Mouse (Mus musculus): Measurements from ENCODE around the gene Ms4a4b.
"Not testable (repeated sequence)": the region's sequence is repeated elsewhere in the genome, so short reads cannot be mapped to it uniquely, and the experiment has no call there.

Ms4a4b gene

DNA sequence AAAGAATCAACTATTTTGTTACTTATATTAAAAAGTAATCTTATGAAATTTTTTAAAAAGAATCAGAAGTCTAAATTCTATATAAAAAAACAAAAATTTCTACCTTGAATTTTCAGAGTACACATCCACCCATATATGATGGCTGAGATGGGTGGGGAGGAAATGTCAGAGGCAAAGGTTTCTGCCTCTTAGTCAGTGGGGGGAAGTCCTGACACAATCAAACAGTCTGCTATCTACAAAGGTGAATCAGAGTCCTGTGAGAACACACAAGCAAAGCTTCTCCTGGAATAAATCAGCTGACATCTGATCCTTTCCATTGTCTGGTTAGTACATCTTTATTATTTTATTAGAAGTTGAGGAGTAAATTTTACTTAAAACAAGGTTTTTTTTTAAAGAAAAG, at the start of gene Ms4a4b:
Gene Ms4a4b (plus strand): TSS at position 216 of the 400 bp plus-strand sequence.
- DNase-seq, result no peak

DNA sequence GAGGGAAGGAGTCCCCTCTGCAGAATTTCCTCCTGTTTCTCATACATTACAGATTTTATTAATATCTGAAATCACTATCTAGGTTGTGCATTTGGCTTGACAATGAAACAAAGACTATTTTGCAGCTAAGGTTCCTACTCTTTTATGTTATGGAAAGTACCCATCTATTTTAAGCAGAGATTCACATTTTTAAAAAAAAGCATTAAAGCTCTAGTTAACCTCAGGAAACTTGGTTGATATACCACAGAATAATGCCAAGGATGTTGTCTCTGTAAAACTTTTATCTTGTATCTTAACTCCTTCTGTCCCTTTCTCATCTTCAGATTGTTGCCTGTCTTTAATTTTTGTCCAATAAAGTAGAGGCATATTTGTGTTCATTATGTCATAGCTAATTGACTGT, 47.6 kb upstream of the Ms4a4b start:
- no peak for DNase-seq

DNA sequence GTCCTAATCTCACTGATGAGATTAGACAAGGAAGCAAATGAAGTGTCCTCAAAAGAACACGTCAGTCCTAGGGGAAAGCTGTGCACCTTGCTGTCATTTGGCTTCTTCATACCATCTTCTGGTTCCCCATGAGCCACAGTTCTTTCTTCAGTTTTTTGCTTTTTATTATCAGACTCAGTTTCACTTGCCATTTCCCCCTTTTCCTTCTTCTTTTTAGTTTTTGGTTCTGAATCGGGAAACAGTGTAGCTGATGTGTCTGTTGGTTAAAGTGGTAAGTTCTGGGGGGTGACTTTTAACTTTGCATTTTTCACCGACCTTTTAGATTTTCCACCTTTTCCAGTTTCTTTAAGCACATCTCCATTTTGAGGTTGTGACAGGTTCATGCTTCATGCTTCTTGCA, 38.8 kb upstream of the Ms4a4b start, which contains the start of gene Ms4a4c:
Gene Ms4a4c (plus strand): TSS at position 244 of the 400 bp plus-strand sequence.
- DNase-seq, result no peak

DNA sequence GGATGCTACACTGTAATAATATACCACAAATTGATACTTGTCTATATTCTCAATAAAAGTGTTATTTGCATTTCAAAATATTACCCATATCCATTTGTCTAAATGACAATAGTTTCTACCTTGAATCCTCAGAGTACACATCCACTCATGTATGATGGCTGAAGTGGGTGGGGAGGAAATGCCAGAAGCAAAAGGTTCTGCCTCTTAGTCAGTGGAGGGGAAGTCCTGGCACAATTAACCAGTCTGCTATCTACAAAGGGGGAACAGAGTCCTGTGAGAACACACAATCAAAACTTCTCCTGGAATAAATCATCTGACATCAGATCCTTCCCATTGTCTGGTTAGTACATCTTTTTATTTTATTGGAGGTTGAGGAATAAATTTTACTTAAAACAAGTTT, 35.9 kb upstream of the Ms4a4b start:
- DNase-seq, result no peak

DNA sequence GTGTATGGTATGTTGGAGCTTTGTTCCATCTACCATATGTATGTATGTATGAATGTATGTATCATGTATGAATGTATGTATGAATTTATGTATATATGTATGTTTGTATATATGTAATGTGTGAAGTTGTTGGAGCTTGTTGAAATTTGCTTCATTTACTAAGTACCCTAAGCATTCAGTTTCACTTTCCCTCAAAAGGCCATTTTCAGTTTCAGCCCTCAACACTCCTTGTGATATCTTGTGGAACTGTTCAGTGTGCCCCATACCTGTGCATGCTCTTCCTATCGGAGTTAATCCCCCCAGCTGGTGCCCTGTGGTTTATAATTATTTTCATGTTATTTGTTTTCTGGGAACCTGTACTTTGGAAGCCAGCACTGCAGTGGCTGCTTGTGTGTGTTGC, 34.8 kb upstream of the Ms4a4b start:
- DNase-seq, result no peak

DNA sequence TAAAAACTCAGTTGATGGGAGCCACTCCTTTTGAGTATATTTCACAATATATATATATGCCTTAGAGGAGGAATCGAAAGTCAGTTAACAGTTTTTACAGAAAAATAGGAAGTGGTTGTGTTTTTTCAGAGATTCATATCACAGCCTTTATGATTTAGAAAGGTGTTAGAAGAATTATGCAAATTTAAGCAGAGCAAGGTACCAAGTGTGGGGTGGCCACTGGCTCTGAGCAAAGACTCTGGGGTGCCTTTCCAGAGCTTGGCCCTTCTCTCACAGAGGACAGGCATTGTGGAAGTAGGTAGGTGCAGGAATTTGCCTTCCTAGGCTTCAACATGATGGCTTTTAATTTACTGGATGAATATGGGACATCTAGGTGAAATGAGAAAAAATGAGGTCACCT, 31.7 kb upstream of the Ms4a4b start:
- no peak for DNase-seq

DNA sequence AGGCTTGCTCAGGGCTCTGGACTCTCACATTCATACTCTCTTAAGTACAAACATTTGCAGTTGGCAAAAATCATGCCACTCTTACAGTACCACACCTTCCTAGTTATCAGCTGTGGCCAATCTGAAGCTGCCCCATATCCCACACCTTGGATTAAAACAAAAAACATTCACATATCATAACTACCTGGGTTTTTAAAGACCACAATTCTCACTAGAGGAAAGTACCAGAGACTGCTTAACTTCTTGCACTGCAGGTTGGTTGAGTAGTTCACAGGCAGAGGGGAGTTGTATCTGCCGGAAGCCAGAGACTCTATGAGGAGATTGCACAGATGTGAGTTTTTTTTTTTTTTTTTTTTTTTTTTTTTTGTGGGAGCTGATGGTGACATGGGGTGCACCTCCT, 29.3 kb upstream of the Ms4a4b start:
- no peak for DNase-seq

DNA sequence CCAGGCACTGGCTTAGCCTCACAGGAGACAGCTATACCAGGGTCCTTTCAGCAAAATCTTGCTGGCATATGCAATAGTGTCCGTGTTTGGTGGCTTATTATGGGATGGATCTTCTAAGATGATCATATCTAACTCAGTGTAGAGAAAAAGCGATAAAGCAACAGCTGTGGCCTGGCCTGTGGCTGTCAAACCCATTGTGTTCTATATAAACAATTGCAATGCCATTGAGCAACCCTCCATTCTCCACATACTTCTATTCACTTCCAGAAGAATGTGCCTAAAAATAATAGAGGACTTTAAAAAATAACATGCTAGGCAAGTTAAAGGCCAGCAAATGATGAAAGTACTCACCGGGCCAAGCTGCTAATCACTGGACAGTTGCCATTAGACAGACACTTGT, 27.8 kb upstream of the Ms4a4b start:
- DNase-seq, result no peak

DNA sequence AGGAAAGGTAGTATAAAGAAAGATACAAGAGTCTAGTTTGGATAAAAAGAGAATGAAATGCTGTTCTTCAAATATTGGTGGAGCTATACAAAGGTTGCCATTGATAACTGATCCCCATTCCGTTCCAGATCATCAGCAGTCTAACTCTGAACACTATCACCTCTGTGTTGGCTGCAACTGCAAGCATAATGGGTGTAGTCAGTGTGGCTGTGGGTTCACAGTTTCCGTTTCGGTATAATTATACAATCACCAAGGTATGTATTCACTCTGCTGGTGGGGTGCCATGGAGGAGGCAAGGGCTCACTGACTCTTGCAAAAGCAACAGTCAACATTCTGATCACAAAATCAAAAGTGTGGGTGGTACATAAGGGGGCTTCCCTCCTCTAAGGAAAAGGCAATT, 24.5 kb upstream of the Ms4a4b start:
- DNase-seq, result not testable (repeated sequence)

DNA sequence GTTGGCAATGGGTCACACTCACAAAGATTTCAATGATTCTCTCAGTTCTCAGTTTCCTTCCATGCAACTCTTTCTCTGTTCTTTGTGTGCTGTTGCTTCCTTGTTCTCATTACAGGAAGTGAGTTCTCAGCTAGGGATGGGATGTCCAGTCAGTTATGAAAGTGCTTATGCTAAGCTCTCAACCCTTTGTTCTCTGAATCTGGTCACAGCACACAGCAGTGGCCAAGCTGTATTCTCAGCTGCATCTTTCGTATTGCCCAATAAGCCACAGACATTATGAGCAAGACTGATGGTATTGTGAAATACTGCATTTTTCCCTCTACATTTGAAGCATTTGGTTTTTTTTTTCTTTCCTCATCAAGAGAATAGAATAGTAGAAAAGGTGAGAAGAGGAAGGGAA, 12.1 kb upstream of the Ms4a4b start:
- DNase-seq, result not testable (repeated sequence)

DNA sequence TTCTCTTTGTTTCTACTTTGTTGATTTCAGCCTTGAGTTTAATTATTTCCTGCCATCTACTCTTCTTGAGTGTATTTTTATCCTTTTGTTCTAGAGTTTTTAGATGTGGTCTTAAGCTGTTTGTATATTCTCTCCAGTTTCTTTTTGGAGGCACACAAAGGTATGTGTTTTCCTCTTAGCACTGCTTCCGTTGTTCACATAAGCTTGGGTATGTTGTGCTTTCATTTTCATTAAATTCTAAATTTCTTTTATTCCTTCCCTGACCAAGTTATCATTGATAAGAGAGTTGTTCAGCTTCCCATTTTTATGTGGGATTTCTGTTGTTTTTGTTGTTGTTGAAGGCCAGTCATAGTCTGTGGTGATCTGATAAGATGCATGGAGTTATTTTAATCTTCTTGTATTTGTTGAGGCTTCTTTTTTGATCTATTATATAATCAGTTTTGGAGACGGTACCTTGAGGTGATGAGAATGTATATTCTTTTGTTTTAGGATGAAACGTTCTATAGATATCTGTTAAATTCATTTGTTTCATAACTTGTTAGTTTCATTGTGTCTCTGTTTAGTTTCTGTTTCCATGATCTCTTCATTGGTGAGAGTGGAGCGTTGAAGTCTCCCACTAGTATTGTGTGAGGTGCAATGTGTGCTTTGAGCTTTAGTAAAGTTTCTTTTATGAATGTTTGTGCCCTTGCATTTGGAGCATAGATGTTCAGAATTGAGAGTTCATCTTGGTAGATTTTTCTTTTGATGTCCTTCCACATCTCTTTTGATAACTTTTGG, 8.1 kb upstream of the Ms4a4b start:
- DNase-seq, result no peak

DNA sequence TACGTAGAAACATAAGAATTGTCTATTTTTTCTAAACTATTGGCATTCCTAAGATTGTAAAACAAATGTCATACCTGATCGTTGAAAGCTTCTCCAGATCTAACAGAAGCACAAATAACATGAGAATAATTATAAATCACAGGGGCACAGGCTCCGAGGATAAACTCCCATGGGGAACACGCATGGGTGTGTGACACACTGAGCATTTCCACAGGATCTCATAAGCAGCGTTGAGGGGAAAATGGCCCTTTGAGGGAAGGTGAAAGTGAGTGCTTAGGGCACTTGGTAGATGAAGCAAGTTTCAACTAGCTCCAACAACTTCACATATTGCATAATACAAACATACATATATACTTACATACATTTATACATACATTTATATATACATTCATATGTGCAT, 611 bp downstream of the Ms4a4b start:
- no peak for DNase-seq

DNA sequence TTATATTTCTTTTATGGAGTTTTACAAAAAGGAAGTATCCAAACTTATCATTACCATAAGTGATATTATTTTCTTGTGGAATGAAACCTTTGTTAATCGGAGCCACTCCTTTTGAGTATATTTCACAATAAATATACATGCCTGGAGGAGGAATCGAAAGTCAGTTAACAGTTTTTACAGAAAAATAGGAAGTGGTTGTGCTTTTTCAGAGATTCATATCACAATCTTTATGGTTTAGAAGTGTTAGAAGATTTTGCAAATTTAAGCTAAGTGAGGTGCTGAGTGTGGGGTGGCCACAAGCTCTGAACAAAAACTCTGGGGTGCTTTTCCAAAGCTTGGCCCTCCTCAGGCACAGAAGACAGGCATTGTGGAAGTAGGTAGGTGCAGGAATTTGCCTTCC, 3.9 kb downstream of the Ms4a4b start:
- DNase-seq, result no peak

DNA sequence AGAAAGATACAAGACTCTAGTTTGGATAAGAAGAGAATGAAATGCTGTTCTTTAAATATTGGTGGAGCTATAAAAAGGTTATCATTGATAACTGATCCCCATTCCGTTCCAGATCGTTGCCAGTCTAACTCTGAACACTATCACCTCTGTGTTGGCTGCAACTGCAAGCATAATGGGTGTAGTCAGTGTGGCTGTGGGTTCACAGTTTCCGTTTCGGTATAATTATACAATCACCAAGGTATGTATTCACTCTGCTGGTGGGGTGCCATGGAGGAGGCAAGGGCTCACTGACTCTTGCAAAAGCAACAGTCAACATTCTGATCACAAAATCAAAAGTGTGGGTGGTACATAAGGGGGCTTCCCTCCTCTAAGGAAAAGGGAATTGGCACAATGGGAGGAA, 15.7 kb downstream of the Ms4a4b start:
- DNase-seq, result not testable (repeated sequence)

DNA sequence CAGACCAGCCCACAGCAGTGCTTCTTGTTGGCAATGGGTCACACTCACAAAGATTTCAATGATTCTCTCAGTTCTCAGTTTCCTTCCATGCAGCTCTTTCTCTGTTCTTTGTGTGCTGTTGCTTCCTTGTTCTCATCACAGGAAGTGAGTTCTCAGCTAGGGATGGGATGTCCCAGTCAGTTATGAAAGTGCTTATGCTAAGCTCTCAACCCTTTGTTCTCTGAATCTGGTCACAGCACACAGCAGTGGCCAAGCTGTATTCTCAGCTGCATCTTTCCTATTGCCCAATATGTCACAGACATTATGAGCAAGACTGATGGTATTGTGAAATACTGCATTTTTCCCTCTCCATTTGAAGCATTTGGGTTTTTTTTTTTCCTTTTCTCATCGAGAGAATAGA, 21.4 kb downstream of the Ms4a4b start:
- DNase-seq, result not testable (repeated sequence)

DNA sequence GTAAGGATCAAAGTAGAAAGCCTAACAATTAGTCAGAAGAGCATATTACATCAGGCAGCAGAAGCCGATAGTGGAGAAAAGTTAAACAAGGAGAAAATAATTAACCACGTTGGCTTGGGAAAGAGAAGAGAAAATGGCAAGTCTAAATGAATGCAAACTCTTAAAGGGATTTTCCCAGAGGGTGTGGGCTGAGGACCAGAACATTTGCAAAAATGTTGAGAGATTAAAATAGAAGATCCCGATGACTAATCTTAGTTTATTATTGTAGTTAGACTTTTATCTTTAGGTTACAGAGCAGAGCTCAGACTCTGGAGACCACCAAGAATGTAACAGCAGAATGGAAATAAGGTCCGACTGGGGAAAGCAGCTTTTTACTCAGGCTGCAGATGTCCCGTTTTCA, 23.1 kb downstream of the Ms4a4b start:
- DNase-seq, result no peak

DNA sequence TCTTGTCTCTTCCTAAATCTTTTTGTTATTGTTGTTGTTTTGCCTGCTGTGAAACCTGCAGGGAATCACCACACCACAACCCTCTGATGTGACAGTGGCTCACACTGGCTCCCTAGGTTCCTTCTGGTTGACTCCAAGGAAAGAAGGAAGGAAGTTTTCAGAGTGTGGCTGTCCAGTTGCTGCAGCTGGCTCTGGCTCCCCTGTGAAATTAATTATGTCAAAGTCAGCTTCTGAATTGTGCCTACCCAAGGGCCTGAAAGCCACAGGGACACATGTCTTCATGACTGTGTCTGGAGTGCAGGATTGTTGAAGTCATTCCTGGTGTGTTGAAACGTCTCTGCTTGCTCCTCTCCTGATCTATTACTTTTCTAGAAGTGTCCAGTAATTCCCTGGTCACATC, 25.0 kb downstream of the Ms4a4b start:
- DNase-seq, result not testable (repeated sequence)

DNA sequence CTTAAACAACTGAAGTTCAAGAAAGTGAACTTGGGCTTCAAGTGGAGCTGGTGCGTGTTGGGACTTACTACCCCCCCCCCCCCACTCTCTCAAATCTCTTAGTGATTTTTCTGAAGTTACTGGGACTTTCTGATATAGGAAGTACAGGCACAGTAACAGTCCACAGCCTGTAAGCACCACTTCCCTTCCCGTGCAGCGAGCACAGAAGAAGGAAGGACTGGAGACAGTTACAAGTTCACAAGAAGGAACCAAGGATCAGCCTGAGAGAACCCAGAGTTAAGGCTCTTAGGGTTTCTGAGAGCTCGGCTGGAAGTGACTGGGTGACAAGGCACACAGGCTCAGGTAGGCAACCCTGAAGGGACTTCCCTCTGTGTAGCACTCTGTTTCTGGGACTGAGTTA, 25.9 kb downstream of the Ms4a4b start, which contains the start of gene Ms4a6c:
Gene Ms4a6c (plus strand): TSS at position 152 of the 400 bp plus-strand sequence.
- not testable (repeated sequence) for DNase-seq

DNA sequence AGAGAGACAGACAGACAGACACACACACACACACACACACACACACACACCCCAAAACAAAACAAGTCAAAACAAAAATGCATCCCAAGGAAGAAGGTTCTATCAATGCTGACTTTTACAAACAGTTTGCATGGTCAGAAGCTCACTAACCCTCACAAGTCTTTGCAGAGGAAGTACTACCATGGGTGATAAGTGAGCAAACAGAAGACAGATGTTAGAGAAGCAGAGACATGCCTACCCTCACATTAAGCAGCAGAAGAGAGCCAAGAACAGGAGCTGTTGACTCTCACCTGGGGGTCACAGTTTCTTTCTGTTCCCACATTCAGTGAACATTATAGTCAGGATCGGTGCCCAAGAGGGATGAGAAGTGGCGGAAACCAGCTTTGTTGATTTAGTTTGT, 36.4 kb downstream of the Ms4a4b start:
- no peak for DNase-seq

DNA sequence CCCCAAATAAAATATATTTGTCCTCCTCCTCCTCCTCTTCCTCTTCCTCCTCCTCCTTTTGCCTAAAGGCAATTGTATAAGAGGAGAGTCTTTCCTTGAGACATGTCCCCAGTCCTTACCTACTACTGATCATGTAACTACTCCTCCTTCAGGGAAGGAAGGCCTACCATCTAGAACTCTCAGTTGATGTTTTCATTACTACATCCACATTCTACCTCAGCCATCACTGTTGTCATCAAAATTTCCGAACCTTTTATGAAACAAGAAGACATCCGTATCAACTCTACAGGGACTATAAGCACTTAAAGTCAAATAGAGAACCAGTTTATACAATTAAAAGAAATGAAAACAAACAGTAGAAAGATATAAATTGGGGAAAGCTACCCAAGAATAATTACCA, 39.3 kb downstream of the Ms4a4b start:
- no peak for DNase-seq

DNA sequence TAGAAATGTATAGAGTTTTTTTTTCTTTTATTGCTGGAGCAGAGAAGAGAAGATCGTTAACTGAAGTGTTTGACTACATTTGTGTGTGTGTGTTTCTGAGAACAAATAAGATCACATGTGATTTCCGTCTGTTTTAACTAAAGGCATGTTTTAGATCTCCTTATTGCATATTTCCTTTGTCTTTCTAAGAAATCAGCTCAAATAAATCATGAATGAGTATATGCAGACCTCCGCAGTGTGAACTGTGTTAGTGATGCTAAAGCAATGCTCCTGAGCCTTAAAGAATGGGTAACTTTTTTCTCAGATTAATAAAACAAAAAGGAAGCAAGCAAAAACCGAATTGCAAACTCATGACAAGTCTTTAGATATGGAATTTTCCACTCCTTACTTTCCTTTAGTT, 40.6 kb downstream of the Ms4a4b start:
- no peak for DNase-seq

DNA sequence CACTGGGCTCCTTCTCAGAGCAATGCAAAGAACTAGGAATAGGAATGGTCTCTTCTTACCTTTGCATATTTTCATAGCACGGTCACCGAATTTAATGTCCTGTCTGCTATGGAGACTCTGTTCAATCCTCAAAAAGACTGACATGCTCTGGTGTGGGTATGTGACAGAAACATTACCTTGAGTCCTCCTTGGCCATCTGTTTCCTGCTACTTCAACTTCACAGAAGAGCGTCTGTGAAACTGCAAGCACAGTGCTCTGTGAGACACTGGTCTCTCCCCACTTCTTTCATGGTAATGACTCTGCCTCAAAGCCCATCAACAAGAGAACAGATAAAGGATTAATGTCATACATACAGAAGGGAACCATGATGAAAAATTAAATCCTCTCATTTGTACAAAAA, 41.0 kb downstream of the Ms4a4b start:
- DNase-seq, result no peak

DNA sequence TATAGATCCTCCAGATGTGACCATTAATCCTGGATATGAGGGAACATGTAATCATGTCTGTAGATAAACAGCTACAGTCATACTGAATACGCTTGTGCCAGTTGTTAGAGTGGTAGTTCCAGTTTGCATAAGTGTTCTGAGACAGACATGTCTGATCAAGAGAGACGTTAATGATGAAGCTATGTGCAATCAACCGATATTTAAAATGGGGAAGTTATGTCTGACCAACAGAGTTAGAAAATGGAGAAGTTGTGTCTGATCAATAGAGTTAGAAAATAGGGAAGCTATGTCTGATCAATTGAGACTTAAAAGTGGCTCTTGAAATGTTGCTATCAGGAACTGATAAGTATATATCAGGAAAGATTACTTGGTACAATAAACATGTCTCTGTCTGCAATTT, 41.9 kb downstream of the Ms4a4b start:
- no peak for DNase-seq

DNA sequence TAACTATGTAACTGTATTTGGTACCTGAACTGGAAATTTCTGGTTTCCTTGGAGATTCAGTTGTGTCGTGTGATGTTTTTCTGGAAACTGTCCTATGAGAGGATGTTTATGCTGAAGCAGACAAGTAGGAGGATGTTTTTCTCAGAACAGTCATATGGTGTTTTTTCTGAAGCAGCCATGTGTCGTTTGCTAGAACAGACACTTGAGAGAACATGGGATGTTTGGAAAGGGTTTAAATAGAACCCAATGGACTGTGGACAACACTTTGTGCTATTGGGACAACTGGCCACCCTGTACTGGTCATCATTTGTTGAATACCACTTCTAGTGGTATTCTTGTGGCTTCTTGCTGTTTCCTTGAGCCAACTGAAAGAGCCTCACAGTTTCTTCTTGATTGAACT, 42.4 kb downstream of the Ms4a4b start, which contains the start of gene Gm8369:
Gene Gm8369 (plus strand): TSS at position 193 of the 400 bp plus-strand sequence.
- no peak for DNase-seq

DNA sequence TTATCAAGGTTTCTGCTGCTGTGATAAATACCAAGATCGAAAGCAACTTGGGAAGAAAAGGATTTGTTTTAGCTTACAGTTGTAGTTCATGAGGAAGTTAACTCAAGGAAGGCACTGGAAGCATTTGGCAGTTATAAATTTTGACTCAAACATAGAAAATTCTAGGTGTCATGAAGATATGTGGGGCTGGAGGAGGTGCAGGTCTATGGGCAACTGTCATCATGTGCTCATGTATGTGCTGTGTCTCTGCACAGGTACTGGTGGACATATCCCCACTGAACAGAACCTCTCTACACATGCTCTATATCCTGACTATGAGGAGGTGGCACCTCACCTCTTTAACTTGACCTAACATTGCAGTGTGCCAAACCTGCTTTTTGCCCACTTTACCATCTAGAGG, 43.2 kb downstream of the Ms4a4b start:
- no peak for DNase-seq

Measured in cerebellum, adult 11 months (tissue).